Mouse (Mus musculus): ENCODE measurements at regions not wholly inside any gene's neighbourhood (a gene's known extent, or its start where the extent isn't known, plus 50 kb on each side); places are given as distances from the start of the nearest gene placed in this dataset.

DNA sequence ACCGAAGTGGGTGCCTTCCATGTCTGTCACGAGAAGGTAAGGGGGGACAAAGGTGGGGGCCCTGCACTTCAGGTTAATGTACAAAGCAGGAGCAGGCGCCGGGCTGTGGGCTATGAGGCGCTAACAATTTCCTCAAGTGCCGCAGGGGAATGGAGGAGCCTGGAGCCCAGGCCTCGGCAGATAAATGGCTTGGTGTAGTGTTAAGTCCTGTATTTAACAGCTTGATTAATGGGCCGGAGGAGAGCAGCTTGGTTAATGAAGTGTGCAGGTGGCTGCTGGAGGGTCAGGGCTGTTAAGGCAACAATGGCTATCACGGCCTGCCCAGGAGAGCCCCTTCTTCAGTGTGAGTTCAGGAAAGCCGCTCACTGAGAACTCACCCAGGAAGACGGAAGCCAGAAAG lies 72.0 kb upstream of the Twist2 start:
- no peak overlapping the region for H3K27ac ChIP-seq
- no peak for DNase-seq
- intact Hi-C loops (cut with DNase I), result no loop called here
- no peak for TF ChIP-seq CTCF (IDR thresholded peaks at IDR 0.05)
- H3K4me3 ChIP-seq, result no peak overlapping the region

DNA sequence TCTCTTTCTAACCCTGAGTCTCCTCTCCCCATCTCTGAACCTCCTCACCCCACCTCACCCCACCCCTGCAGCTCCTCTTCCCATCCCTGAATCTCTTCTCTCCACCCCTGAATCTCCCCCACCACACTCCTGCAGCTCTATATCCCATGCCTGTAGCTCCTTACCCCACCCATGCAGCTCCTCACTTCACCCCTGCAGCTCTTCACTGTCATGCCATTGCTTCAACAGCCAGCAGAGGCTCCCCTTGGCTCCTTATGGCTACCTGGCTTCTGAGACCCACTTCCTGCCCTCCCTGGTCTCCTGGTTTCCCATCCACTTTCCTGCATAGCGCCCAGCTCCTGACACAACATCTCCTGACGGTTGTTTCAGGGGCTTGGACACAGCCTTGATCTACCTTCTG lies 71.0 kb upstream of the Twist2 start:
- intact Hi-C loops (cut with DNase I), result no loop called here

DNA sequence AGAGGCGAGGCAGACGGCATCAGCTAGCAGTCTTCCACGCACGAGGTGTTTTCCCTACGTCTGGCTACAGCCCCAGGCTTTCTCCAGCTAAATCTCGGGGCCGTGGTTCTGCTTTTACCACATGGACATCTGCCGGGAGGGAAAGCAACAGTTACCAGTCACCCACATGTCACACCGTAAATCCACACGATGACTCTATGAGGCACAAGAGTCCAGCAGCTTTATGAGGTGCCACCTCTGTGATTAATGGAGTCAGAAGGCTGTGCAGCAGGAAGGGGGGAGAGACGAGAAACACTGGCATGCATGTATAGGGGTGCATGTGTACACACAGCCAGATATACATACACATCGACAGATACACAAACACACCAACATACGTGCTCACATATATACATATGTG lies 69.6 kb upstream of the Twist2 start:
- Histone ChIP-seq H3K4me3 (no peak overlapping the region), H3K27ac (no peak overlapping the region)
- TF ChIP-seq CTCF (IDR thresholded peaks at IDR 0.05), result no peak
- intact Hi-C loops (cut with DNase I), result no loop called here
- DNase-seq, result no peak

More for the DNA sequence above, 71.0 kb upstream of the Twist2 start:
- no peak for TF ChIP-seq CTCF (IDR thresholded peaks at IDR 0.05)
- DNase-seq, result no peak
- no peak overlapping the region for H3K4me3 ChIP-seq
- H3K27ac ChIP-seq, result no peak overlapping the region

DNA sequence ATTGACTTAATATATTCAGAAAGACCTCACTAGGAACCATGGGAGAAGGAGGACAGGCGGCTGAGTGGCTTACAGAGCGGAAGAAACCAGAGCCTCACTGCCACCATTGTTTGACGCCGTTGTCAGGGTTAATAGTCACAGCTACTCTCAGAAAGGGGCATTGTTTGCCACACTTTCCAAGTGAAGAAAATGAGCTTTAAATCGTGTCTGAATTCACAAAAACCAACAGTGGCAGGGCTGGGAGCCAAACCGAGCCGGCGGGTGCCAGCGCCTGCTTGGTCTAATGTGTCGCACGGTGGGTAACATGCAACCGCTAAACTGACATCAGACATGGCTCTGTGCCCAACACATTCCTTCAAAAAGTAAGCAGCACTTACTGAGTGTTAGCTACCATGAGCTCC lies 68.8 kb upstream of the Twist2 start:
- intact Hi-C loops (cut with DNase I), result no loop called here
- no peak overlapping the region for H3K27ac ChIP-seq

DNA sequence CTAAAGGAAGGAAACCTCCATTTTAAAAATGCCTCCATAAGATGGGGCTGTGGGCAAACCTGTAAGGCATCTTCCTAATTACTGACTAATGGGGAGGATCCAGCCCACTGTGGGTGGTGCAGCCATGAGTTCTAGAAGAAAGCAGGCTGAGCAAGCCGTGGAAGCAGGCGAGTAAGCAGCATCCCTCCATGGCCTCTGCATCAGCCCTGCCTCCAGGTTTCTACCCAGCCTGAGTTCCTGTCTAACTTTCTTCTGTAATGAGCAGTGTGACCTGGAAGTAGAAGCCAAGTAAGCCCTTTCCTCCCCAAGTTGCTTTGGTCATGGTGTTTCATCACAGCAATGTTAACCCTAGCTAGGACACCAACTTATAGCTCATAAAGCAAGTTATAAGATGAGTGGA lies 66.5 kb upstream of the Twist2 start:
- H3K4me3 ChIP-seq, result no peak overlapping the region
- intact Hi-C loops (cut with DNase I), result no loop called here
- DNase-seq, result no peak
- H3K27ac ChIP-seq, result no peak overlapping the region
- TF ChIP-seq CTCF (IDR thresholded peaks at IDR 0.05), result no peak

More for the DNA sequence above, 68.8 kb upstream of the Twist2 start:
- no peak for TF ChIP-seq CTCF (IDR thresholded peaks at IDR 0.05)
- DNase-seq, result no peak
- no peak overlapping the region for H3K4me3 ChIP-seq

DNA sequence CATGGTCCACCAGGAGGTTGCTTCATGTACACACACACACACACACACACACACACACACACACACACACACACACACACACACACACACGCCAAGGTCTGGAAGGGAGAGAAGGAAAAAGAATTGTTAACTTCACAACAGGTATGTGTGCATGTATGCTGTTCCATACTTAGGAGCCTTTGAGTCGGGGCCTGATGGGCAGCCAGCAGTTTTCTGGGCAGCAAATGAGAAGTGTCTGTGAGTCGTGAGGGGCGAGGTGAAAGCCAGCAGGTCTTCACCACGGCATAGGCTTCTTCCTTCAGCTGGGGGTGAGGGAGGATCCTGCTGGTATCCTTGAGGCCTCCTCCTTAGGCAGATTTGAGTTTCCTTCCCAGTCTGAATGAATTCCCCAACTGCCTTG lies 65.8 kb upstream of the Twist2 start:
- no peak for DNase-seq
- TF ChIP-seq CTCF (IDR thresholded peaks at IDR 0.05), result no peak
- Histone ChIP-seq H3K4me3 (no peak overlapping the region), H3K27ac (no peak overlapping the region)
- intact Hi-C loops (cut with DNase I), result no loop called here

DNA sequence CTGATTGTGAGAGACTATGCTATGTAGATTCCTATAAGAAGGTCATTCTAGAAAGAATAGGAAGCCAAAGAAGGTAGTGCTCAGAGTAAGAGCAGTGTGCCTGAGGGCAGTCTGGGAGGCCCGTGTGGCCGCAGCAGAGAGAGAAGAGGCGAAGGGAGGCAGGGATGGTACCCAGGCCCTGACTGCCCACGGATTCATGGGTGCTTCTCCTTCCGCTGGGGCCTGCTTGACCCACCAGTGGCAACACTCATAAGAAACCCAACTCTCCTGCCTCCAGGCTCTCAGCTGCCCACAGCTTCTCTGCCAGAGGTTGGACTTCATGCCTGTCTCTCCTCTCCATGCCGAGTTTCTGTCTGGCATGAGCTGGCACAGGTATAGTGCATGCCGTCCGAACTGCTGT lies 60.6 kb upstream of the Twist2 start:
- H3K27ac ChIP-seq, result no peak overlapping the region
- H3K4me3 ChIP-seq, result no peak overlapping the region
- intact Hi-C loops (cut with DNase I), result no loop called here
- no peak for TF ChIP-seq CTCF (IDR thresholded peaks at IDR 0.05)
- DNase-seq, result no peak

DNA sequence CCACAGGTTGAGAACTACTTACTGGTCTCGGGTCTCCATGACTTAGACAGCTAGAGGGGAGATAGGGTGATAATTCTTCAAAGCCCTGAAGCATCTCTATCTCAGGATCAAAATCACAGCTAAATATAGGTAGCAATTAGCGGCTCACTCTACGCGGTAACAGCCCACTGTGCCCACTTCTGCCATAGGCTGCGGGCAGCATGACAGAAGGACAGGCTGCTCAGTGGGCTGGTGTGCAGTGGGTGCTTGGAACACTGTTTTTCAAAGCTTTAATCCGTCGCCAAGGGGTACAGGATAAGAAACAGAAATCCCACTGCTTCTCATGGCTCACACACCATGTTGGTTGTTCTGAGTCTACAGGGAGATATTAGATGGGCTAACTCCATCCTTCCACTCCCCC lies 59.2 kb upstream of the Twist2 start:
- no peak overlapping the region for H3K4me3 ChIP-seq
- TF ChIP-seq CTCF (IDR thresholded peaks at IDR 0.05), result no peak
- H3K27ac ChIP-seq, result no peak overlapping the region
- DNase-seq, result no peak
- intact Hi-C loops (cut with DNase I), result no loop called here

DNA sequence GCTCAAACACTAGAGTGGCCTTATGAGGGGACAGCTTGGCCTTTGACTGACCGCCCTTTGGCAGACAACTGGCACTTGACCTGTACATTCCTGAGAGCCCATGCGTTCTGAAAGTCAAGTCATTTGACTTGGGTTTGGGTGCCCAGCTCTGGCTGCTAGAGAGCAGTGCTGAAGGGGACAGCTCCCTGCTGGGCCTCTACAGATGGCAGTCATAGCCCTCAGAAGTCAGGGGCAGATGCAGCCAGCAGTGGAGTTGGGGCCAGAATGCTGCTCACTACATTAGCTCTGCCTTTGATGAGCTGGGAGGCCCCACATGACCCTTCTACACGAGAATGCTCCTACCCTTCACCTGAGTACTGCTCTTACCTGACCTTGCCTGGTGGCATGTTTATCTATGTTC lies 58.3 kb upstream of the Twist2 start:
- TF ChIP-seq CTCF (IDR thresholded peaks at IDR 0.05), result no peak
- no peak for DNase-seq
- intact Hi-C loops (cut with DNase I), result no loop called here
- Histone ChIP-seq H3K4me3 (no peak overlapping the region), H3K27ac (no peak overlapping the region)

DNA sequence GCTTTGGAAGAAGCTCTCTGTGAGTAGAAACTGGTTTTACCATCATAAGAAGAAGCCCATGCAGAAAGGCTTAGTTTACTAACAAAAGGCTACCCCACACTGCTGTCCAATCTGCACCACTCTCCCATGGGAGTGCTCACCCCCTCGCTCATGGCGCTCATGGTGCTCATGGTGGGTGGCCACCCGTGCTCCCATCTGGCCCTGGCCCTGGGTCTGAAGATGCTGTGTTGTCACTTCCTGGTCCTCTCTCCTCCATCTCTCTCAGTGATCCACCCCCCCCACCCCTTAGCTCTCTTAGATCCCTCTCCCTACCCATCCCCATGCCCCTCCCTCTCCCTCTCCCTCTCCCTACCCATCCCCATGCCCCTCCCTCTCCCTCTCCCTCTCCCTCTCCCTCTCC lies 57.2 kb upstream of the Twist2 start:
- intact Hi-C loops (cut with DNase I), result no loop called here
- Histone ChIP-seq H3K27ac (no peak overlapping the region), H3K4me3 (no peak overlapping the region)
- TF ChIP-seq CTCF (IDR thresholded peaks at IDR 0.05), result no peak
- no peak for DNase-seq

DNA sequence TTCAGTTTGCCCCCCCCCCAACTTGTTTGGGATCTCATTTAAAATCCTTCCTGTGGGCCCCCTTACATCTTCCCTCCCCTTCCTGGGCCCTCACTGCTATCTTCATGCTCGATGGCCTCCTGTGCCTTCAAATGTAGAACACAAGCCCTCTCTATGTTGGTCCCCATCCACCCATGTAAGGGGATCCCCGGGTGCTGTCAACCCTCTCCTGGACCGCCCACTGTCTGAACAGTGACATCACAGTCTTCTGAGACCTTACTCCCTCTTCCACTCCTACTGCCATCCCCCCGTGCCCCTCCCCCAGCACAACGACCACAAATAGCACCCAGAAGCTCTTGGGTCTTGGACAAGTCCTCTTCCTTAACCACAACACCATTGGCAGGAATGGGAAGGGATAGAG lies 56.6 kb upstream of the Twist2 start:
- DNase-seq, result no peak
- no peak overlapping the region for H3K4me3 ChIP-seq
- intact Hi-C loops (cut with DNase I), result no loop called here
- no peak overlapping the region for H3K27ac ChIP-seq
- TF ChIP-seq CTCF (IDR thresholded peaks at IDR 0.05), result no peak

DNA sequence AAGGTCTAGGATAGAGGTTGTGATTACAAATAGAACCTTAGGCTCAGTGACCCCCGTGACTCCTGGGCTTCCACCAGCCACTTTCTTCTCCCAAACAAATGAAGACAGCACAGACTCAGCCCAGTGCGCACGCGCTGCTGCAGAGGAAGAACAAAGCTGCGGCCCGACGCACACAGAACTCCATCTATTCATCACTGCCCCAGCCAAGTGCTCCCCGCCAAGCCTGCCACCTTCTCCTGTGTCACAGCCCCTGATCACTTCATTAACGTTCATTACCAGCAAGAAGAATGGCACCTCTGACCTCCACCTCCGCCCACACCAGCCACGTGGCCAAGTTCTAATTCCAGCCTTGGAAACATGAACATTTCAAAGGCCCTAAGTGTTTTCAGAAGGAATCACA lies 53.7 kb upstream of the Twist2 start:
- Histone ChIP-seq H3K27ac (no peak overlapping the region), H3K4me3 (no peak overlapping the region)
- no peak for TF ChIP-seq CTCF (IDR thresholded peaks at IDR 0.05)
- DNase-seq, result no peak
- intact Hi-C loops (cut with DNase I), result no loop called here

Data from gastrocnemius, adult 2 months (tissue).